ENCODE assay signal across 8 mouse cellular contexts in the genomic region with DNA sequence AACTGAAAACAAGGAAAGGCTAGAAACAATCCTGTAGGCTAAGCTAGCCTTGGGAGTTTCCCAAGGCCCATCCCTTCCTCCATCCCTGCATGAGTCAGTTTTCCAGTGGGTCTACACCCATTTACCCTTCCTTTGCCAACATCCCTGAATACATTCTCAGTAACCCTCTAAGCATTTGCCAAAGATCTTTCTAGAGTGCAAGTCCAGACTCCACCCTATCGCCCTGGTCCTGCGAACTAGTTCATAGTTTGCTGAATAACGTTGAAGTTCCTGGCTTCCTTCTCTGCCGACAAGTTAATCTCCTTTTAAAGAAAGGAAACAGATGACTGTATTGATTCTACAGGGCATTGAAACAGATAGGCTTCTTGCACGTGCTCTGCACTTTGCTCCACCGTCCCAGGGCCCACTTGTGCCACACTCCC. TPM values are rescaled to one million over a fixed set of nuclear protein-coding genes. Genes with fewer than 3 reads are reported as not detected.
DNase-seq lines count a peak whose midpoint lies in the region; ATAC-seq and TF ChIP-seq lines count a peak whose summit lies in the region.

No protein-coding gene starts in this region.

- DNase-seq in layer of hippocampus, adult 2 months (ENCODE audit: low spot score in 2 of 2) = no peak
- no peak for DNase-seq in layer of hippocampus, postnatal 14 days (ENCODE audit: low spot score in 2 of 2)
- peak; percentile 12 for DNase-seq in adrenal gland, postnatal 25 days
- no peak for DNase-seq in left cerebral cortex, adult 18-20 months (ENCODE audit: low spot score in 2 of 2)
- DNase-seq in frontal cortex, adult 2 months (ENCODE audit: extremely low spot score in 1 of 2, low spot score in 1 of 2) = no peak
- DNase-seq in T-cell, adult 2 months (ENCODE audit: low spot score) = no peak

- peak overlapping the region; percentile 97; the same call in 1 of the 2 replicates for H3K27ac ChIP-seq in layer of hippocampus, adult 2 months
- H3K27ac ChIP-seq in heart, embryonic 14.5 days (replicated peaks in 1 of 2; ENCODE audit: control insufficient read depth in 1 of 2, insufficient read depth in 1 of 2, low read depth in 2 of 2, low read length in 2 of 2) = peak overlapping the region; percentile 19 to 100; a peak in 2 of 4 replicates

- 0 out of 2 replicates have a peak overlapping the region, but pooled peaks have one; percentile 3 for H3K9ac ChIP-seq in heart, embryonic 14.5 days (ENCODE audit: low read length)

- ATAC-seq in heart, embryonic 14.5 days (ENCODE audit: insufficient number of reproducible peaks, insufficient read depth, low FRiP score, low read depth) = no peak
- ATAC-seq in megakaryocyte progenitor cell, adult 5-6 weeks (replicated peaks; ENCODE audit: poor library complexity) = peak; percentile 28

- H3K4me2 ChIP-seq in heart, embryonic 14.5 days (ENCODE audit: low read length) = peak overlapping the region; percentile 88

- H3K27me3 ChIP-seq in heart, embryonic 14.5 days (ENCODE audit: control insufficient read depth, insufficient read depth, low read length) = no peaks in the 10 kb centered on the region

- no peaks in the 10 kb centered on the region for H3K9me3 ChIP-seq in heart, embryonic 14.5 days (ENCODE audit: control insufficient read depth, low read length)

- 33% methylated on average over 6 of the region's 6 CpGs for WGBS in heart, embryonic 14.5 days

- no peak overlapping the region for H3K4me3 ChIP-seq in layer of hippocampus, adult 2 months
- H3K4me3 ChIP-seq in heart, embryonic 14.5 days (ENCODE audit: control insufficient read depth in 1 of 2, insufficient read depth in 1 of 2, low read depth in 1 of 2, low read length in 2 of 2) = no peak overlapping the region

- no peak for TF ChIP-seq CTCF in layer of hippocampus, adult 2 months (conservative IDR thresholded peaks at IDR 0.05)

- H3K36me3 ChIP-seq in heart, embryonic 14.5 days (ENCODE audit: control insufficient read depth, insufficient read depth, low read length) = no peaks in the 10 kb centered on the region

- H3K4me1 ChIP-seq in heart, embryonic 14.5 days (ENCODE audit: control insufficient read depth in 2 of 2, insufficient read depth in 2 of 2, low read length in 2 of 2) = peaks cover 8 to 26% of the 10 kb centered on the region in 2 experiments

RNA-seq across cellular contexts. Expression of gene Mbnl1, which starts 26.5 kb away (rescaled TPM):
- total RNA-seq in layer of hippocampus, adult 2 months (2021) = 100 to 1,000 TPM; 121 to 127 TPM
- 100 to 1,000 TPM; 111 to 113 TPM for total RNA-seq in layer of hippocampus, postnatal 14 days (2021)
- 556 and 573 TPM in 2 replicates for total RNA-seq in adrenal gland, postnatal 25 days (2021)
- polyA plus RNA-seq in heart, embryonic 14.5 days (2014; fragmentation: Nextera tagmentation; extraction: Ambion mirVana) = 92.7 and 93.2 TPM in 2 replicates
- total RNA-seq in megakaryocyte progenitor cell, adult 5-6 weeks (2015) = 542 and 611 TPM in 2 replicates
- 545 and 581 TPM in 2 replicates for total RNA-seq in megakaryocyte progenitor cell, adult 5-6 weeks (2017)
- total RNA-seq in left cerebral cortex, adult 18-20 months (2021) = 100 to 1,000 TPM; 141 to 157 TPM
- 33.8 and 39.7 TPM in 2 replicates for polyA plus RNA-seq in frontal cortex, adult 2 months (2012; rRNA removed)
